Mouse (Mus musculus) CD4-positive, CD25-positive, alpha-beta regulatory T cell, adult 4 months (primary cell): ENCODE measurements around the gene Rbfox2. TPM values are rescaled to one million over a fixed set of nuclear protein-coding genes. Genes with fewer than 3 reads are reported as not detected.

ENCODE experiments used
- ATAC-seq: one replicate; pipeline ENCODE4 v1.8.0; 2017
- polyA plus RNA-seq, 2 experiments: library from polyadenylated mRNA; unstranded; fragments of 100-300 nt; shearing (Covaris generic); gene quantifications; one replicate each; pipeline ENCODE4 v1.2.1; 2017

Gene Rbfox2
- polyA plus RNA-seq, 2 experiments from 2014 or later: not detected

DNA sequence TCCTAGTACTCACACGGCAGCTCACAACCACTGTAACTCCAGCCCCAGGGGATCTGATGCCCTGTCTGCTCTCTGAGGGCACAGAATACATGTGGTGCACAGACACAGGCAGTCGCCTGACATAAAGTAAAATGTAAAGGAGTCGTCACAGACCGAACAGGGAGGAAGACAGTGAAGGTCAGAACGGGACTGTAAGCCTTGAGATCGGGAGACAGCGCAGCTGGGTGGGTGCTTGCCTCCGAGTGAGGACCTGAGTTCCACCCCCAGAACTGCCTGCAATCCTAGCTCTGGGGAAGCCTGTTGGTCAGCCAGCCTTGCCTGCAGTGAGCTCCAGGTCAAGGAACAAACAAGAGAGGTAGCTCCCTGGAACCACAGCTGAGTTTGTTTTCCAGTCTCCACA, 177.7 kb downstream of the Rbfox2 start:
- no peak for ATAC-seq

DNA sequence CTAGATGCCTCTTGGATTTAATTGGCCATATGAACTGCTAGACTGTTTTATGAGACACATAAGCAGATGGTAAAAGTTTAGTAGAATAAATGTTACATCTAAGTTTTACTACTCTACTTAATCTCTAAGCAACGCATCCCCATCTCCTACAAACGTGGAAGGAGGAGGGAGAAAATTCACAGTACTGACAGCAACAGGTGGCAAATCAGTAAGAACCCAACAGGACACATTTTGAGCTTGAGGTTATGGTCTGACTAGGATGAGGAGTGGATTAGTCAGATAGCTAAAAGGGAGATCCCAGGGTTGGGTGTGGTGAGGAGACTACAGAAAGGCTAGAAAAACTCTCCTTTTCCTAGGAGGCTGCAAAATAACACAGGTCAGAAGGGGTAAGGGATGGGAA, 179.1 kb downstream of the Rbfox2 start:
- no peak for ATAC-seq

DNA sequence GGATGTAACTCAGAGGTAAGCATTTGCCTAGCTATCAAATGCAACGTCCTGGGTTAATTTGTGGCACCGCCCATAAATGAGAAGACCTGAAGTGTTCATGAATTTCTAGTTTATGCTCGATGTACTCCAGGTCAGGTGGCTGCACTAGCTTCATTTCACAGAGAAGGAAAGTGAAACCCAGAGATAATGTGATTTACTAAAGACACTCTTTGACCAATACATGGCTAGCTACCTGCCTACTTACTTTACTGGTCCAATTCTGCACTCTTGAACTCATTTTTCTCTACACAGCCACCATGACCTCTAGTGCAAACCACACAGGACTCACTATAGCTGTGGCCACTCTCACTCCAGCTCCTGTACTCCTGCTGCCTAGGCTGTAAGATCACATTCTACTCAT, 180.1 kb downstream of the Rbfox2 start:
- ATAC-seq: no peak

DNA sequence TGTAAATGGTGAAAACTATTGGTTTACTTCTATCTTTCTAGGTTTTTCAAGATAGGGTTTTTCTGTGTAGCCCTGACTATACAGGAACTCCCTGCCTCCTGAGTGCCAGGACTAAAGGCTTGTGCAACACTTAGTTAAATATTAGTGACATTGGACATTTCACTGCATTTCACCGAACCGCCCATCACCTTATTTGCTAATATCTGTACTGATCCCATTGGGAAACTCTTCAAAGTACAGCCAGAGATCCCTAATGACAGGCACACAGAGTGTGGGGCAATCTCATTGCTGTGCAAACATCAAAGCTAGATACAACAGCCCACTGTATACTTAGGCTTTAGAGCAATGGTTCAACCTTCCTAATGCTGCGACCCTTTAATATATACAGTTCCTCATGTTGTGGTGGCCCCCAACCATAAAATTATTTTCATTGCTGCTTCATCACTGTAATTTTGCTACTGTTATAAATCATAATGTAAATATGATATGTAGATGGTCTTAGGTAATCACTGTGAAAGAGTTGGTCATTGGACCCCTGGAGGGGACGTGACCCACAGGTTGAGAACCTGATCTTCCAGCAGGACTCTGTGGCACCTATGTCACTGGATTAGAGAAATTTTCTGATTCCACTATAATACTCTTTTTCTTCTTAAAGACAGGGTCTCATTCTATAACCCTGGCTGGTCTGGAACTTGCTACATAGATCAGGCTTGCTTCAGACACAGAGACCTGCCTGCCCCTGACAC, 182.3 kb downstream of the Rbfox2 start:
- no peak for ATAC-seq

DNA sequence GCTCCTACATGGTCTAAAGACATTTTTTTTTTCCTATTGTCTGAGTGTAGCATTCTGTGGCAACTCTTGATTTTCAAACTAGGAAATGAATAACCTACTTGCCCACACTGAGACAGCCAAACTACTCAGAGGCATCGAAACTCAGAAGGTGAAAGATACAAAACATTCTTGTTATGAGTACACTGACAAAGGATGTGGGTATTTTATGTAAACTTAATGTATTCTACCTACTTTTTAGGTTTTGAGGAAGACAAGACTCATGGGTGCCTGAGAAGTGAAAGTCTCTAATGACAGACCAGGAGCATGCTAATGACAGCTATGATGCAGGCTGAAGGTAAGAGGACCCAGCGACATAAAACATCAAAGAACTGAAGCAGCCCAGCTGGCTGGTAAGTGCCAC, 184.0 kb downstream of the Rbfox2 start:
- ATAC-seq: no peak

DNA sequence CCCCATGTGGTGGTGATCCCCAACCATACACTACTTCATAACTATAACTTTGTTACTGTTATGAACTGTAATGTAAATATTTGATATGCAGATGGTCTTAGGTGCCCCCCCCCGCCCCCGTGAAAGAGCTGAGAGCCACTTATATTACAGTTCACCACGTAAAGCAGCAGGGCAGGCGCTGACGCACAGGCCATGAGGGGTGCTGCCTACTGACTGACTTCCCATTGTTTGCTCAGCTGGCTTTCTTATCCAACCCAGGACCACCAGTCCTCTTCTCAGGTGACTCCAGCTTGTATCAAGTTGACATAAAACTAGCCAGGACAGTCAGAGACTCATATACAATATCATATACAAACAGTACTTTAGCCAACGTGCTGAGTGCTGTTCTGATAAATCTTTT, 184.6 kb downstream of the Rbfox2 start:
- ATAC-seq: no peak

DNA sequence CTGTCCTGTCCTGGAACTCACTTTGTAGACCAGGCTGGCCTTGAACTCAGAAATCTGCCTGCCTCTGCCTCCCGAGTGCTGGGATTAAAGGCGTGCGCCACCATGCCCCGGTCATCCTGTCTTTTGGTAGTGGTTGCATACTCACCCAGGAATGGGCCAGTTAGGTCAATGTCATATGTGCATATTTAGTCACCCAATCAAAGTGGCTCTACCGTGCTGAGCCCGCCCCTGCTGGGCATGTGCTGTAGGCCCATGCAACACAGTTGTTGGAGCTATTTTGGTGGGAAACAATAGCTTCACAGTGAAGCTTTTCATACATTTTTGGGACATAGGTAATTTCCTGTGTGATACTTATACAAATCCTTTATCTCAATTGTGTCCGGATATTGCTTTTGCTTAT, 187.1 kb downstream of the Rbfox2 start:
- ATAC-seq: no peak

DNA sequence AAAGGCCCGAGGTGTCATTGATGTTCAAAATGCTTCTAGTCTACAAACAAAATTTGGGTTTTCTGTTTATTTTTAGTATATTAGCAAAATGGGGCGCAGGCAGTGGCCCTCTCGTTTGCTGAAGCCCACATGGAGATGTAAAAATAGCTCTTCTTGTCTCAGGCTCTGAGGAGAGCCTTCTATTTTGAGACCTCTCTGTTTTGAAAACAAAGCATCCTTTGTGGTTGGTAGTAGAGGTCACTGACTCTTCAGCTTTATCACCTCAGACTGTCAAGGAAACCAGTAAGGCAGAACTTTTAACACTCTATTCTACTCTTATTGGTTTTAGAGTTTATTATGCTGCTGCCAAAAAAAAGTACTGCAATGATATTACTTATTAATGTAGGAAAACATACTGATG, 189.6 kb downstream of the Rbfox2 start:
- no peak for ATAC-seq

DNA sequence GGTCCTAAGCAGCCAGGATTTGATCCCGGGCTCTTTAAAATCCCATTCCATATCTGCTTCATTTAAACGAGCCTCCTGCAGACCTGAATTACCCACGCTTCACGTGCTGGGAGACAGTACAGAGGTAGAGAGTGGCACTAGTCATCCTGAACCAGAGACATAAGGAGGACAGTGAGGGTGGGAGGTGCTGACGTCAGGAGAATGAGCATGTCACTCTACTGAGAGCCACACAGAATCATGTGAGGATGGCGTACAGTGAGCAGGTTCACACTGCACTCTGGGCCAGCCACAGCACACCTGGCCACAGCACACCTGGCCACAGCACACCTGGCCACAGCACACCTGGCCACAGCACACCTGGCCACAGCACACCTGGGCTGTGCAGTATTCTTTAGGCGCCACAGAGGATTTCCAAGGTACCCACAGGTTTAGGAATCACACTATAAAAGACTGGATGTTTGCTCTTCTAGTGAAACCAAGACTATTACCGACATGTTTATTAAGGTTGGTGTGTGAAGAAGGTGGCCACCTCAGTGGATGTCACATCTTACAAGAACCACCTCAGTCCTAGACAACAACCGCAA, 190.6 kb downstream of the Rbfox2 start:
- ATAC-seq: no peak

DNA sequence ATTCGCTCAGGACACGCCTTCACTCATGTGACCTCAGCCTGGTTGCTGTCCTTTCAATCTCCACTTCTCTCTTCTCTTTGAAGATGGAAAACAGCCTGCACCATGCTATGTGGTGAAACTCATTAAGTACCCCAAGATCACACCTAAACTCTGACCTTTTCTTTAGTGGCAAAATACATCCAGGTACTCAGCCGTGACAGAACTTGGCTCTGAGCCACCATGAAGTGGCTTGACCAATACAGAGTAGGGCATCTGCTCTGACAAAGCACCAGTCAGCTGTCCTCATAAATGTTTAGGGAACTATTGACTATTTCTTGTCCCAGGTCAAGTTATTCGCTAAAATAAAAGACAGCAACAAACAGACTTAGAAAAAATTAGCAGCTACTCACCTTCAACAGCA, 191.3 kb downstream of the Rbfox2 start:
- ATAC-seq: no peak

DNA sequence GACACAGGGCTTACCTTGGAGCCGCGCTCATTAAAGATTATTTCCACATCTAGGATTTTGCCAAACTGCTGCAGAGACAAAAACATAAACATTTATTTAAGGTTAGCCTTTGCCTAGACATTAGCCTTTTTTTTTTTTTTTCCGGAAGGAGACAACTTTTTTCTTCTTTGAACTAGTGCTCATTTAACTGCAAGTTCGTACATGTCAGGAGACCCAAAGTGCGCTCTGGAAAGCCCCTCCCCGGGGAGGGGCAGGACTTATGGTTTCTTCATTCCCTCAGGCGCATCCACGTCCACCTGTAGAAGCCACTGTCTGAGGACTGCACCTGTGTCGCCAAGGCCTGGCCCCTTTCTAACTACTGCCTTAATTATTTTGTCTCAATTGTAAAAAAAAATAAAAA, 193.2 kb downstream of the Rbfox2 start:
- no peak for ATAC-seq

DNA sequence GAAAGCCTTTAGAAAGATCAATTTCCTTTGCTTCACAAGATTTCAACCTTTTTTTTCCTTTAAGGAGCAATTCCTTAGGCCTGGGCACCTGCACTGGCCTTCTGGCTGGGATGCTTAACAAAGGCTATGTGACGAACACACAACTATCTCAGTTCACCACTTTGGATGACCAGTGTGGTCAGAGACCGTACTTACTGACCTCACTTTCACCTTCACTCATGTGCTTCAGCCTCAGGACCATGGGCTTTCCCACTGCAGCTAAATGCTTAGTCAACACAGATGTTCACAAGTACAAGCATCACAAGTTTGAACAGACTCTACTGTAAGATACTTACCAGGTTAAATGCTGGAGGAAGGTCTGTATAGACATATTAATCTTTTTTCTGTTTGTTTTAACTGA, 194.4 kb downstream of the Rbfox2 start:
- no peak for ATAC-seq

DNA sequence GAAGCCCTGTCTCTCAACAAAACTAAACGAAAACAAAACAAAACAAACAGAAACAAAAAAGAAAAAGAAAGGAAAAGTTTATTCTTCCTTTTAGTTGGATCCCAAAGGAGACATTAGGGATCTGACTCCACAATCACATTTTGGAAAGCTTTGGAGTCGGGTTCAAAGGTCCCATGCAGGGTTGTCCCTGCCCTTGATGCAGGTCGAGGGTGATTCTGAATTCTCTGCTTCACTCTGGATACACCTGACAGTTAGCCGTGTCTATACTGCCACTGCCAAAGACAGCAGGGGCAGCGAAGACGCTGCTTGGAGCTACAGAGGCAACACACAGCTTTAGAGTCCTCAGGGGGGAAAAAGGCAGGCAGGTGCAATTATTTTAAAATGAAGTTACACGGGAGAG, 194.9 kb downstream of the Rbfox2 start:
- ATAC-seq: no peak

DNA sequence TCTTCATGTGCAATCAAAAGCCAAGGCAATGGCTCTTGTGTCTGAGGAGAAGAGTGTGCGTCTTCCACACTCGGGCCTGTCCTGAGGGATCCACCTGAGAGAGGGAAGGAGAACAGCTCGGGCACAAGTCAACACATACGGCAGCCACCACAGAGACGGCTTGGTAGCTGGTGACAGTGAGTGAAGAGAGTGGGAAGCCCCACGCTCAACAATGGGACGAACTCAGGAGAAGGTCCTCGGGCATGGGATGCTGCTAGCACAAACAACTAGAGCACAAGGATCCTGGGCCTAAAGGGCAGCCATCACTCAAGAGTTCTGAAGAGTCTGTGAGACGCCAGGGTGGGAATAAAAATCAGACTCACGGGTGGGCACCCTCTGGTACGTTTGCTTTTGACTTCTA, 196.4 kb downstream of the Rbfox2 start:
- ATAC-seq: no peak

DNA sequence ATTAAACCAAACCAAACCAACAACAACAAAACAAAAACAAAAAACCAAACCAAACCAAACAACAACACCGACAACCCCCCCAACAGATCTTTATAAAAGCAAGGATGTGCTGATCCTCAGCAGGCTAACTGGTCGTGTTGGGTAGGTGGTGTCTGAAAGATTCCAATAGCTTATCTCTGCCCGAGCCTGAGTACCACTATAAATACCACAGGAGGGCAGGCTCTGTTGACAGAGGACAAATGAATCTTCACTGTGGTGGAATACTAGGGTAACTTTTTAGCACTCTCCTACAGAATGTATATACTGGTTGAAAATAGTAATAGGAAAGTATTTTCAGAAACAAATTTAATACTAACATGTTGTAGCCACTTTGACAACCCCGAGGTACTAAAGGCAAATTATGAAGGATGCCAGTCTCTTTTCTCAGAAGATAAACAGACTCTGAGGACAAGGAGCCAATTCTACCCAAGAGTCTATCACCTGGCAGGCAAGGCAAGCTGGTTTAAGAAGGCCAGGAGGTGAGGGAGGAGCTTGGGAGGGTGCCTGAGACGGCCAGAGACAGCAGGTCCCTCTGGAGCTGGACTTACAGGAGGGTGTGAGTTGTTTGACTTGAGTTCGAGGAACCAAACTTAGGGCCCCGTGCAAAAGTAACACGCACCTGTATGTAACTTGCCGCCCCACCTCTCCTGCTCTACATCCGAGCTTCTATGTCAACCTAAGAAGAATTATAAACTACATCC, 199.5 kb downstream of the Rbfox2 start:
- no peak for ATAC-seq

DNA sequence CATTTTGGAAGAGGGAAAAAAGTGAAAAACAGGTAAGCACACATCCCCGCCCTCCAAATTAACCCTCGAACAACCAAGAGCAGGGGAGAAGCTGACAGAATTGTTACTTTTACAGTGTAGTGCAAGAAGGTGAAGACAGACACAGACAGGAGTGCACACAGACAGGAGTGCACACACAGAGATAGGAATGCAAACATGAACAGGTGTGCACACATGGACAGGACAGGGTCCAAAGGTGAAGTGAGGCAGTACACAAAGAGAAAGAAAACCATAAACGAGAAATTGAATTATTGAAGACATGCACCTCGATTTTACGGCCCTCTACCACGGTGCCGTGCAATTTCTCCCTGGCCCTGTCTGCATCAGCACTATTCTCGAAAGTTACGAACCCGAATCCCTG, 201.5 kb downstream of the Rbfox2 start:
- no peak for ATAC-seq

DNA sequence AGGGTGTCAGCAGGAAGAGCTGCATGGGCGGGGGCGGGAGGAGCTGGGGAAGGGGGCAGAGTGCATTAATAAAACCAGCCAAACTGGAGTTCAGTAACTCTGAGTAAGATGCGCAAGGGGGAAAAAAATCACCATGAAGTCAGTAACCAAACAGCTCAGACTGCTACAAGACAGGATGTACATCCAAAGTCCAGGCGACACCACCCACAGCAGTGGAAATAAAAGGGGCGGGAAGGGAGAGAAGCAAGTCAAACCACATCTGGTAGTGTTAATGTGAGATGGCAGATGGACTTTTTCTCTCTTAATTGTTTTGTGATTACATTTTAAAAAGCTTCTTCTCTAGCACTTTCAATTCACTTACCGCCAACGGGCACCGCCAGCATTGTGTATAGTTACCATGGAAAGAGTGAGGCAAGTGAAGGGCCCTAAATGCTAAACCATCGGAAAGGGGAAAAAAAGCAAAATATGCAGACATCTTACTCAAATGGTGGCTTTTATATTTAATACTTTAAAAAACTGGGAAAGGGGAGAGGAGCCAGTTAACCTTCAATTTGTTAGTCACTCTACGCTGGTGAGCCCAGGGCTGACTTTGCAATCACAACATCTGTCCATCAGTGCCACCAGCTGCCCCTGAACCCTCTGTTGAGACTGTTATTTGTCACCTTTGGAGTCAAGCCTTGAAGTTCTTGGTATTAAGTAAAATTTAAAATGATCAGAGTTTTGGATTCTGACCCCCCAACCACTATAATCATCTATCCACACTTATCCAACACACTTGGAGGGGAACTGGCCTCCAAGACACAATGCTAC, 202.2 kb downstream of the Rbfox2 start:
- no peak for ATAC-seq

DNA sequence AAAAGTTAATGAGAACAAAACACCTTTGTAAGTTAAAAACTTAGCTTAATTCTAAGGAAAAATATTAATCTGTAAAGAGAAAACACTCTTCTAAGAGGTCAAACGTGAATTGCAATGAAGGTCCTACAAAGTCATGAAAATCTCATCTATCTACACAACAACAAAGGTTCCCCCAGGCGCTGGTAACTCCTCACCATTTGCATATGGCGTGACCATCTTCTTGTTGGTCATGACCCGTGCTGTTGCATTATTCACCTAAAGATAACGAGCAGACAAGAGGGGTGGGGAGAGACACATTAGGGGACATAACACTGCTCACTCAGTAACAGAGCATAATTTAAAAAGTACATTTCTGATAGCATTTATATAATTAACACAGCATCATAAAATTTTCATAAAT, 204.1 kb downstream of the Rbfox2 start:
- no peak for ATAC-seq

DNA sequence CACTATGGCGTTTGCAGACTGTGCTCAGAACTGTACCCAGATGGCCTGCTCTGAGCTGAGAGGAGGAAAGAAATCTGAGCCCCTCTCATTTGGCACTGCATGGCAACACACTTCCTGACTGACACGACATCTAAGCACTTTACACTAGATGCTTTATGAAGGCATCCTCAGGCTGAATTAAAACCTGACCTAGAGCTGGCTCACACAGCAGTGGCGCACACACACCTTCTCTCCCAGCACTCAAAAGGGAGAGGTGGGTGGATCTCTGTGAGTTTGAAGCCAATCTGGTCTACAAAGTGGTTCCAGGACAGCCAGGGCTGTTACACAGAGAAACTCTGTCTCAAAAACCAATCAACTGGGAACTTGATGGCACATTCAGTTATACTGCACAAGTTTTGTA, 207.0 kb downstream of the Rbfox2 start:
- ATAC-seq: no peak

DNA sequence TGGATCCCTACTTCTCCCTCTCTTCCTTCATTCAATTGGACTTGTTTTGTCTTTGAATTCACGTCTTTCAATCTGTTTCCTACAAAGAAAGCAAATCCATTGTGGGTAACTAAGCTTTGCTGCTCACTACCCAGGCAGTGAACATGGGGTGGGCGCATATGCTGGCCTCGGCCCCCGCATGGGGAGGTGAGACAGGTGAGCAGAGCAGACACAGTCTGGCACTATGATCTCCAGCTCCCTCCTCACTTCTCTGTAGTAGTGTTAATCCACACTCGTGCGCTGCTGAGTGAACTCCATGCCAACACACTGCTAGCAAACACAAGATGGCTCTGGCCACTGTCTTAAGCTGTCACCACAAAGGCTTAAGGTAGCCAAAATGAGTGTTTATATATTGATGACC, 209.4 kb downstream of the Rbfox2 start:
- no peak for ATAC-seq

DNA sequence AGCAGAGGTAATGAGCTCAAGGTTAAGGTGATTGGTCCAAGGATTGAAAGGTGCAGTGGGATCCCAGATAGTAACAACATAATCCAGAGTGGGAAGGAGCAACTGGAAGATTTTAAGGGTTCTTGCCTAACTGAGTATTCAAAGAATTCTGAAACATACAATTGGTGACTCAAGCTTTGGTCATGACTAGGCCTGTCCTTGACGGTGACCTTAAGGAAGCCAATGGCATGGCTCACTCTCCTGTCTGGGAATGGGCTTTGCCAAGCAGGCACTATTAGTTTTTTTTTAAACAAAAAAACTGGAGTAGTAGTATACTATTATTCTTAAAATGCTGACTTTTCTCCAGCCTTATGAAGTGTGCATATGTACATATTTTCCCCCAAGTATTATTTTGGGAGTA, 211.6 kb downstream of the Rbfox2 start:
- ATAC-seq: no peak

DNA sequence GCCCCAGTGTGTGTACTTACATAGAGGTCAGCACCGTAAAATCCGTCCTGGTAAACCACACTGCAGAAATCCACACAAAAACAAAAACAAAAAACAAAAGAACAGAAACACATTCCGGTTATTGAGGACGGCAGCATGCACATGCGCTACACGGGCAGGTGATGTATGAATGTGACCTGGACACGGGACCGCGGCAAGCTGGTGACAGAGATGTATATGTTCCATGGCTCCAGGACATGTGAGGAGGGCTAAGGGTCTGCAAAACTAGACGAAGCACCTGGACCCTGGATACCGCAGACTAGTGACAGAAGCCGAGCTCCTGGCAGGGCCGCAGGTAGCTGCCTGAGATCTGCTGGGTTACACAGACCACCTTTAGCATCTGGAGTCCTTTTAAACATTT, 212.4 kb downstream of the Rbfox2 start:
- ATAC-seq: no peak

DNA sequence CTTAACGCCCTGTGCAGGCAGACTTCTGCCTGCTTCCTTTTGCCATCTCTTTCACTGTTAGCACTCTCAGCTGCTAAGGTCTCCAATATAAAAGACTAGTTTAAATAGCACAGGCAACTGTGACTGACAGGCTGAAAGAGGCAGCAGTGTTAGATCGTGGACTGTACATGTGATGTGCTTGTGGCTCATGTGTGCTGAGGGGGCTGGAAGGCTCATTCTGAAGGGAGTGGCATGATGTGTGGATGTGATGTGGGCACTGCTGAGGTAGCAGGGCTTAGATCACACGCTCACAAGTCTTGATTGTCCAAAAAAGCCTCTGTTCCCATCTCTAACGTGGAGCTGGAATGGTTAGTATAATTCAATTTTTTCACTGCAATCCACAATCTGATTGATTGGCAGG, 215.4 kb downstream of the Rbfox2 start:
- no peak for ATAC-seq
